Mouse (Mus musculus): ENCODE measurements around the gene Foxl2.

The Foxl2 gene

DNA sequence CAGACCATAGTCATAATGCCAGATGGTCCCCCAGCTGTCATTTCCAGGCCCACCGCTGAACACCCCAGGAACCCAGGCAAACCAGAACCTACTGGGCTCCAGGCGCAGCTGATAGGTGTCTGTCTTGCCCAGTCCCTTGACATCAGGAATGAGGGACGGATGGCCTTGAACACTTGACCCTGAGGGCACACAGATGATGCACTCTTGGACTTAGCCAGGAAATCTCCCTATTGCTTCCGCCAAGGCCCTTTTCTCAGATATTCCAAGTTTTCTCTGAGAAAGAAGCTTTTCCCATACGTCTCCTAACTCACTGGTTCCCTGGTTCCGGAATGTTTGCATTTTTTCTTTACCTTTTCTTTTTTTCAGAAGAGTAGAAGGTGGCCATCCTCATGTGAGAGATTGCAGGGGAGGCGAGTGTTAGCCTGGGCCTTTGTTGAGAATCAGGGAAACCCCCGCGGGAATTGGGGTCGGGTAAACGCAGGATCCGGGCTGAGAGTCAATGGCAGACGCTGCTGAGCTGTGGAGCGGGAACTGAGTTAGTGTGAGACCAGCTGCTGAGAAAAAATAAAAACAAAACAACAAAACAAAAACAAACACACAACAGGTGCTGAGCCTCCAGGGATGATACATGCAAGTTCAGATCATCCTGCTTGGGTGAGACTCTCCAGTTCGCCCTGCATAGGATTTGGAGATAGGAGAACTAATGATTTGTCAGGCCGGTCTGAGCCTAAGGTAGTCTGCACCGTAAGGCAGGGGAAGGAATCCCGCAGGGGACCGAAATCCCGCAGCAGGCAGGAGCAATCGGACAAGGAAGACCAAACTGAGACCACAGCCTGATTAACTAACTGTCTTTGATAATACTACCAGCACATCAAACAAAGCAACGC, 6.7 kb downstream of the Foxl2 start:
- DNase-seq (ENCODE audit: low read depth, low spot score): no peak

DNA sequence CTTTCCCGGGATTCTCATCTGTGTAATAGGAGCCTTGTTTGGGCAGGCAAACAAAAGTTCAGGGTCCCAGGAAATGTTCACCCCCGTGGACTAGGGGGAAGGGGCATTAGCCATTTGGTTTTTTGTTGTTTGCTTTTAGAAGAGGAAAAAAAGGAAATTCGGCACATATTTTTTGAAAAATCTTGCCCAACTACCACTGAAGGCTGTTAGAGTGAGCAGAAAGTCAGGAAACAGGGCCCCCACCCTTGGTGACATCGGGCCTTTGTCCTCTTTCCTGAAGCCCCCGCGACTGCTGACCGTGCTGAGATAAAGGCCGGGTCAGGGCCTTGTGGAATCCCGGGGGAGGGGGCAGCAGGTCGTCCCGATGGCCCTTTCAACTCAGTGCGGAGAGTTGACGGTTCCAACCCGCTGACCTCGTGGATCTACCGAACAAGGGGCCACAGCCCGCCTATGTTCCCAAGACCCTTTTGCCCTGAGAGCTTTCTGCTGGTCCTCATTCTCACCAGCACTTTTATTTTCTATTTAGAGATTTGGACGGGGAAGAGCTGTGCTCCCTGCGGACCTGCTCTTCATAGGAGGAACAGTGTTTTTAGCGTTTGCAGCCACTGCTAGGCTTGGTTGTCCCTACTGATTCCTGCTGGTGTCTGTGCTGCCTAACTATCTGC, 7.5 kb downstream of the Foxl2 start:
- no peak for DNase-seq (ENCODE audit: low read depth, low spot score)

DNA sequence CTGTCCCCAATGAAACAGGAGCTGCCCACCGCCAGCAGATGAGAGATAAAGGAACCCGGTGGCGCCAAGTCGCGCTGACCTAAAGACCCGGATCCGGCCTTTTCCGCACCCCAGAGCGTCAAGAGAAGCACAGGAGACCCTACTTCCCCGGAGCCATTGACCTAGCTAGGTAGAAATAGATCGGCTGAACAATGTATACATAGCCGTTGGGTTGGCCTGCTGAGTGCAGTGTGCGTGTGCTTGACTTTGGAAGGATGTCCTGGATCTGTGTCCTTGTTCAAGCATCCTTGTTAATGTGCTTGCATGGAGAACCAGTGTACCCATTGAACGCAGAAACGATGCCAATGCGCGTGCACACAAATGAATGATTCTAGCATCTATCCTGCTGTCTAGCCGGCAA, 8.6 kb downstream of the Foxl2 start:
- DNase-seq (ENCODE audit: low read depth, low spot score): no peak

DNA sequence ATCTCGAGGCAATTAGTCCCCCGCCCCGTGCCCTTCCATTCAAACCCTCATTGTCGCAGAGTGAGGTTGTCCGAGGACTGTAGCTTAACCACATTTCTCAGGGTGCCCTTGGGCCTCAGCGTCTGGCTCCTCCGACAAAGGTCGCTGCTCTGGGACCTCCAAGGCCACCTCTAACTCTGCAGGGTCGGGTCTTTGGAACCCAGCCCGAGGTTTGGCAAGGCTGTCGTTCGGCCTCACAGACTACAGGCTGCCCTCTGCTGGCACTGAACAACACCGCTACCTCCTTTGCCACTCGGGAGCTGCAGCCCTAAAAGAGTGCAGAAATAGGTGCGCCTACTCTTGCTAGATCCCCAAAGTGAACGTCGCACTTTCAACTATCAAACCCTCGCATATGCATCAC, 10.0 kb downstream of the Foxl2 start:
- DNase-seq (ENCODE audit: low read depth, low spot score): peak; percentile 26

DNA sequence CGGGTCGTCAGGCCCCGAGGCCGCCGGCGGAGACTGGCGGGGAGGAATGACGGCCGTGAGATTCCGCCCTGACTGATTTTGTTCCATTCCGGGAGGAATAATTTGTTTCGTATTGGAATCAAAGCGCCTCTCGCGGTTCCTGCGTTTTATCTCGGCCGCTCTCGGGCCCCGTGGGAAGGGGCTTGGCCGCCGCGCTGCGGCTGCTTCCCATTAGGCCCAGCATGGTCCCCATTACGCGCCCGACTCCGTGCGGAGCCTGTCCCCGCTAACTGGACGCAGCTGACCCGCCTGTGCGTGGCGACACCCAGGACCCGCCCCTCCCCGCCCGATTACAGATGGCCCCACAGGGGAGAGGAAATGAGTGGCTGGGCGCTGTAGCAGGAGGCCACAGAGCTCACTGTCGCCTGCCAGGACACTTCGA, 18.0 kb downstream of the Foxl2 start:
- no peak for DNase-seq (ENCODE audit: low read depth, low spot score)

DNA sequence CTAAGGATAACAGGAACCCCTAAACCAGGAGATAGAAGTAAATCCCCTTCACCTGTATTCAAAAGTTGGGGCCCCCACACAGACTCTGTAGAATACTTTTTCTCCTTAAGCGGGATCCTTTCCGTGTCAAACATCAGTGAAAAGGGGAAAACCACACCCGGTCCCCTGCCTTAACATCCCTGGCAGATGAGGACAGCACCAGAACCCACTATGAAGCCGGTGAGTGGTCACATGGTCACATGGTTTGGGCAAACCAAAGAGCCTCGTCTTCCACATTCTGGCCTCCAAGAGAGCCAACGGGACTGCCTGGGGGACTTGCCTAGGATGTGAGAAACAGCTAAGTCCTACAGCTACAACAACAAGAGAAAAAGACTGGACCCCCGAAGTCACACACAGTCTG, 18.5 kb downstream of the Foxl2 start:
- DNase-seq (ENCODE audit: low read depth, low spot score): no peak

DNA sequence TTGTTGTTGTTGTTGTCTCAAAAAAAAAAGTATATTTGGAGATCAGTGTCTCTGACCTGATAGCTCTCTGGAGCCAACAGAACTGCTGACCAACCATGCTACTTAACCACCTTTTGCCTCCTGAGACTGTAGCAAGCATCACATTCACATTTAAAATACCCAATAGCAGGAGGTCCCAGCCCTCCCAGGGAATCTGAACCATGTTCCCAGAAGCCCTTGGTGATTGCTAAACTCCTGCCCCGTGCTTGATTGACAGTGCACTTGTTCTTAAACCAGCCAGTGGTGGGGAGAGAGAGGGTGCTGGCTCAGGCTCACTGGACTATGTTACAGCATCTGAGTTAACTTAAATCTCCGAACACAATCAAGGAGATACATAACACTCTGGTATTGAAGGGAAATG, 19.8 kb downstream of the Foxl2 start:
- no peak for DNase-seq (ENCODE audit: low read depth, low spot score)

DNA sequence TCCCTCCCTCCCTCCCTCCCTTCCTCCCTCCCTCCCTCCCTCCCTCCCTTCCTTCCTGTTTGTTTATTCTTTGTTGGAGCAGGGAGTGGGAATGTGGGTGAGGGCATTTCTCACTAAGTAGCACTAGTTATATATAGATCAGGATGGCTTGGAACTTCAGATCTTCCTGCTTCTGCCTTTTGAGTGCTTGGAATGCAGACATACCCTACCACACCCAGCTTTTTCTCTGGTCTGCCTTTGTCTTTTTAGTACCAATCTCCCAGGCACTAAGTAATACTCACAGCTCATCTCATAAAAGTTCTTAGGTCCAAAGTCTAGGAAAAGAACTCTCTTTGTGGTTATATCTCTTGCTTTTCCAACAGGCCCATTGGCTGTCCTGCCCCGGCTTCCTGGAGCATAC, 21.0 kb downstream of the Foxl2 start:
- DNase-seq (ENCODE audit: low read depth, low spot score): no peak

DNA sequence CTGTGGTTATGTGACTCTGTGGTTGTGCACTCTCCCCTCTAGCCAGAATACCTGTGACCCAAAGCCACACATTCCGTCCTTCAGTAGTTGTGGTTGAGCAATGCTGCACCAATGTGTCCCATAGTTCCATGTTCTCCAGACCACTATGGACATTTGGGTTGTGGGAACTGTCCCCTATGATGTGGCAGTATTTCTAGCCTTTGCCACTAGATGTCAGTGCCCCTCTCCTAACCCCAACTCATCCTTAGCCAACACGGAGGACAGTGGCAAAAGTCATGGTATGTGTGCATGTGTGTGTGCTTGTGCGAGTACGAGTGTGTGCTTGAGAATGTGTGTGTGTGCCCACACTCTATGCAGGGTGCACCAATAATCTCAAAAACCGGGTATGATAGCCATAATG, 21.4 kb downstream of the Foxl2 start:
- DNase-seq (ENCODE audit: low read depth, low spot score): peak; percentile 33

DNA sequence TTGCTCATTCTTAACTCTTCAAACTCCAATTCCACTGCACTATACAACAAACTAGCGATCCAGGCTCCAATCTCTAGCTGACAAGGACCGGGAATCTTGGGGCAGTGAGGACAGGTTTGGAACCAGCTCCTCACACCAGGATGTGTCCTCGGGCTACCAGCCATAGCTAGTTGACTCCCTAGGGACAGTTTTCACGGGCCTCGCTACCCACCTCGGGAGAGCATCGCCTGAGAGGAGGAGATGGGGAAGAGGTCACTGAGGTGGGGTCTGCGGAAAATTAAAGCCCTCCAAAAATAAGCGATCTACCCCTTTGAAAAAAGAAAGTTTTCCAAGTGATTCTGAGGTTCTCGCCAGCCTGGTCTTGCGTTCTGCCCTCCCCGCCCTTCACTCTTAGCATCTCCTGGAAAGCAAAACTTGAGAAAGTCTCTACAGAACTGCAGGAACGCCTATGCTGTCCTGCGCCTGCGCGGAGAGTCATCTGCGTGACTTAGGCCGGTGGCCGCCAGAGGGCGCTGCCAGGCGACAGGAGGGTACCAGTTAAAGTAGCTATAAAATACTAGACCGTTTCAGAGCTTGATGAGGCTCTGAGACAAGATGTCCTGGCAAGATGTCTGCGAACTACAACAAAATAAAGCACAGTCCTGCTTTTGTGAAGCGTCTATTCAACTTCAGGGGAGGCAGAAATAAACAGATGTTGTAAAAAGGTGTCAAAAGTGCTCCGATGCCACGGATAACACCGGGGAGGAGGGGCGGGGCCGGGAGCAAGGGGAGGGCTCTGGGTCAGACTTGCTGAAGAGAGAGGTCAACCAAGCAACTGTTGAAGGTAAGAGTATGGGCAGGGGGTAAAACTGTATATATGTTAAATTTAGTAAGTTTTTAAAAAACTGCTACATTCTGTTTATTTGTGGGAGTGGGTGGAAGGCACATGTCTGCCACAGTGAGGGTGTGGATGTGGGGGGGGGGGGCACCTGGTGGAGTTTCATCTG, 24.6 kb downstream of the Foxl2 start:
- peak; percentile 91 for DNase-seq (ENCODE audit: low read depth, low spot score)

DNA sequence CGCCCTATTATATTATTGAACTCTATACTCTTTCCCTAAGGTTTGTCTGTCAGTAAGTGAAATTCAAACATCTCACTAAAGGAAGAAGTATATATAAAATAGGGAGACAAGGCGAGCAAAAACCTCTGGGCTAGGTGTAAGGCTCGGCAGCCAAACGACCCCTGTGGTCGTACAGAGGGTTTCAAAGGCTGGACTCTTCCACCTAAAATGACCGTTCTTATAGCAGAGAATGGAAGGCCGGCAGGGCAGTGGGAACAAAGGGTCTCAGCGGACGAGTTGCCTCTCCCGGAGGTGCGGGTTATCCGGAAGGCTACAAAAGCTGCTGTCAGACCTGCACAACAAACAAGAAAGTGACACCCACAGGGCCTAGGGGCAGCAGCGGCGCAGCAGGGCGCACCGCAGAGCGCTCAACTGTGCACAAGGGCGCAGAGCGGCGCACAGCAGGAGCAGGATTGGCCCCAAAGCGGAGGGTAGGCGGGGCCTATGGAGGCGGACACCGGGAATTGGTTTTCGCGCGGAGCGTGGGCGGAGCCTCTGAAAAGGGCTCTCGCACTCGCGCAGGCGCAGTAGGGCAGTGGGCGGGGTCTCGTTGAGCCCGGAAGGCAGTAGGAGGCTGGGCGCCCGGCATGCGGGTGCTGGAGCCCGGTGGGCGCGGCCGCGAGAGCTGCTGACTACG, 30.9 kb downstream of the Foxl2 start, which contains the start of gene Faim:
Gene Faim, plus strand, starts transcription at position 574 of the 676 bp plus-strand sequence.
- DNase-seq (ENCODE audit: low read depth, low spot score): peak; percentile 99

DNA sequence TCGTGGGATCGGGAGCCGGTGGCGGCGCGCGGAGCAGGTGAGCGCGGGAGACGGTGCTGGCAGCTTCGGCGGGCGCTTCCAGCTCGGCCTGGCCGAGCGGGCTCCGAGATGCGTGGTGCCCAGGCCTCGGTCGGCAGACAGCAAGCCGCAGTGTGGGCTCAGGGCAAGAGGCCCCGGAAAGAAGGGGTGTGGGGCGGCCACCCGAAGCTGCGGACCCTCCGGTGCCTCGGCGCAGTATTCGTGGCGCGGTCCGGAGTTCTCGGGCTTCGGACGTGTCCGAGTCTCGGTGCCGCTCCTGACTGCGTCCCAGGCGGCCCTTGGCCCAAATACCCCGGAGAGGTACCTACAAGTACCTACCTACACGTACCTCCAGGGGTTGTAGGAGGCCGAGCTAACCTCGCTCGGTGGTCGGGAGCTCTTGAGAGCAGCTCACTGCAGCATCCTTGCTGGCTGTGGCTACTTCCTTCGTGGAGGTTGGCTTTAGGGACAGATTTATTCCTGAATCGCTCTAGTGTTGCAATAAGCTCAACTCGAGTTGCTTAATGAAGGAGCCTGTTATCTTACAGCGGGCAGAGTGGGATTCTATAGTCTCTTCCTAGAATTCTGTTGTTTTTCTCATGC, 31.5 kb downstream of the Foxl2 start:
- no peak for DNase-seq (ENCODE audit: low read depth, low spot score)

DNA sequence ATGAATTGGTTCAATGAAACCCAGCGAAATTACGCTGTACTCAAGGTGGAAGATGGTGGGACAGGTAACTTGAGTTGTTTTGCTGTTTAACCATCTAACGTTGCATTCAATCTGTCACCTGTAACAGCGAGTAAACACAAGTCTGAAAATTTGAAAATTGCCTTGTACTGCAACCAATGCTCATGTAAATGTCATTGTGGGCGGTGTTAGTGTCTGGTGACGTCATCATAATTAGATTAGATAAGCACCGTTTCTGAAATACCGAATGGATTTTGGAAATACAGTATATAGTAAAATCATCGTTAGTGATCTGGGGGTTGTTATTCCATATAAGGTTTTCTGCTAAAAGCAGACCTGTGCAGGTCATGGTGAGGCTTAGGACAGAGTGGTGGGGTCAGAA, 32.0 kb downstream of the Foxl2 start:
- peak; percentile 64 for DNase-seq (ENCODE audit: low read depth, low spot score)

DNA sequence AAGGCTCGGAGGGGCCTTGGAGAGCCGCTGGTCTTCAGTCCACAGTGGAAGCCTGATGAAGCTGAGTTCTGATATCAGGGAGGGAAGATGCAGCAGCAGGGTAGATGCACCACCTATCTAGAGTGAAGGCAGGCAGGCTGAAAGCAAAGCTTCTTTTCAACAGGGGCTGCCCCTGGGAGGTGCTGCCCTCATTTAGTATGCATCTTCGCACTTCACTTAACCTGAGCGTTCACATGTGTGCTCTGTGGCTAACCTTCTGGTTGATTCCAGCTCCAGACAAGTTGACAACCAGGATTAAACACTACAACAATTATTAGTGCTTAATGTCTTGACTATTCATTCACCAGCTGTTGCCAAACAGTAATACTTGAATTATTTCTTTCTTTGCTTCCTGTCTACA, 39.0 kb downstream of the Foxl2 start:
- peak; percentile 78 for DNase-seq (ENCODE audit: low read depth, low spot score)

DNA sequence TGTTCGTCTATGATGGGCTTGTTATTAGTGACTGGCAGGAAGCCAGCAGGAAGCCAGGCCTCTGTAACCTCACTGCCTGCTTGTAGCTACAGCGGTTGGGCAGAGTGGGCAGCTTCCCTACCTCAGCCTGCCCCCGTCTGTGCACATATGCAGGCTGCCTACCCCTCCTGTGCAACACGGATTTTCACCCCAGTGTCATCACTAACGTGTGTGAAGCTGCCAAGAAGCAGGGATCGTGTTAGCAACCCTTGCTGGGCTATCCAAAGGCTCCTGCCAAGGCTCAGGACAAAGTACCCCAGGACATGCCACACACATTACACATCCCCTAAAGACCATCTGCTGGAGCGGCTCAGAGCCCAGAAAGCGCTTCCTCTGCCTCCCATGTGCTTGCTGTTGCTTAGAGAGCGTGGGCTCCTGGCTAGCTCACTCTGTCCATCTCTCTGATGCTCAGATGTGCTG, 44.8 kb downstream of the Foxl2 start:
- DNase-seq (ENCODE audit: low read depth, low spot score): no peak

DNA sequence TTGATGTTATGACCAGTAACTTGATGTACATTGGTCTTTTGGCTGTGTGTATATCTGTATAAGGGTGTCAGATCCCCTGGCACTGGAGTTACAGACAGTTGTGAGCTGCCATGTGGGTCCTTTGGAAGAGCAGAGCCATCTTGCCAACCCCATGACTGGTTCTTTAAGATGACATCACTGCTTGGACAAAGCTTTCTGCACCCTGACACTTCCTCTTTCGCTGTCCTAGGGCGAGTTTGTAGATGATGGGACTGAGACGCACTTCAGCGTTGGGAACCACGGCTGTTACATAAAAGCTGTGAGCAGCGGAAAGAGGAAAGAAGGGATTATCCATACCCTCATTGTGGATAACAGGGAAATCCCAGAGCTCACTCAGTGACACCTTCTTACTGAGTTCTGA, 46.2 kb downstream of the Foxl2 start:
- no peak for DNase-seq (ENCODE audit: low read depth, low spot score)
